Mouse (Mus musculus) heart, postnatal 0 days (tissue): ENCODE results near the gene Specc1l. TPM values are rescaled to one million over a fixed set of nuclear protein-coding genes. Genes with fewer than 3 reads are reported as not detected.

ENCODE experiments used
- ATAC-seq: fragments of 200-750 bp; cut with Nextera tagmentation; 2 replicates; pipeline ENCODE4 v1.8.0; 2017; ENCODE audit warnings: low read depth, moderate number of reproducible peaks, moderate library complexity; ENCODE audit not compliant: insufficient read depth
- DNase-seq: peaks from one replicate; pipeline ENCODE4 v3.0.0-alpha.2; 2016; ENCODE audit warnings: low spot score
- H3K27ac ChIP-seq: fragments of 300-500 bp; sonication (generic); 2 replicates; pipeline ENCODE4 v1.5.1; 2014; ENCODE audit warnings: low read depth, mild to moderate bottlenecking
- H3K27me3 ChIP-seq: fragments of 300-500 bp; sonication (generic); 2 replicates; pipeline ENCODE4 v1.6.1; 2014; ENCODE audit warnings: low read length, mixed read lengths; ENCODE audit not compliant: control insufficient read depth, insufficient read depth
- H3K36me3 ChIP-seq: fragments of 300-500 bp; sonication (generic); replicated peaks from 2 replicates; pipeline ENCODE4 v1.6.1; 2014; ENCODE audit warnings: low read length, mixed read lengths; ENCODE audit not compliant: control insufficient read depth, insufficient read depth
- H3K4me1 ChIP-seq: fragments of 300-500 bp; sonication (generic); 2 replicates; pipeline ENCODE4 v1.6.1; 2014; ENCODE audit warnings: antibody characterized with exemption; ENCODE audit not compliant: control insufficient read depth, insufficient read depth
- H3K4me2 ChIP-seq: fragments of 300-500 bp; sonication (generic); 2 replicates; pipeline ENCODE4 v1.6.1; 2014; ENCODE audit warnings: low read depth, mild to moderate bottlenecking, low read length, moderate library complexity
- H3K4me3 ChIP-seq: fragments of 300-500 bp; sonication (generic); 2 replicates; pipeline ENCODE4 v1.5.1; 2014; ENCODE audit warnings: low read depth, low read length
- H3K9ac ChIP-seq: fragments of 300-500 bp; sonication (generic); replicated peaks from 2 replicates; pipeline ENCODE4 v1.6.1; 2014; ENCODE audit warnings: low read depth, low read length, mixed read lengths
- H3K9me3 ChIP-seq: fragments of 300-500 bp; sonication (generic); replicated peaks from 2 replicates; pipeline ENCODE4 v1.6.1; 2016; ENCODE audit warnings: low read length; ENCODE audit not compliant: control insufficient read depth
- CTCF ChIP-seq: IDR thresholded peaks from 2 replicates; pipeline ENCODE4 v1.5.1; 2016; ENCODE audit warnings: antibody characterized with exemption, control low read depth, low read depth
- EP300 ChIP-seq: IDR thresholded peaks from 2 replicates; pipeline ENCODE4 v1.6.1; 2016; ENCODE audit warnings: antibody characterized with exemption, low read depth
- WGBS: fragments of 180-500 bp; shearing (Covaris S2); extraction: QIAGEN DNeasy Blood & Tissue Kit; methylation state at CpG from one replicate; pipeline ENCODE4 v1.1.7; 2014; 5-methylcytosine and 5-hydroxymethylcytosine counted together
- polyA plus RNA-seq: library from polyadenylated mRNA; unstranded; fragments of >200 nt; fragmentation: Nextera tagmentation; extraction: Ambion mirVana; gene quantifications from 2 replicates; pipeline ENCODE4 v1.2.1, GENCODE M21; 2015
- total RNA-seq: library from RNA; depleted of rRNA; stranded (reverse); fragments of >200 nt; gene quantifications from 2 replicates; pipeline ENCODE4 v1.2.3, GENCODE M21; 2014; ENCODE audit warnings: low replicate concordance; rRNA removed

The Specc1l gene
- total RNA-seq (23.4 and 28.5 TPM in 2 replicates), polyA plus RNA-seq (11.4 and 13.3 TPM in 2 replicates)

- peak; percentile 99 for ATAC-seq
- Histone ChIP-seq H3K27me3 (no peaks in the 10 kb centered on the region), H3K36me3 (no peaks in the 10 kb centered on the region), H3K9ac (peak within 1 kb of the TSS; percentile 84), H3K27ac (peak within 1 kb of the TSS; percentile 98), H3K4me2 (peak within 1 kb of the TSS; percentile 90), H3K9me3 (no peaks in the 10 kb centered on the region), H3K4me3 (peak within 1 kb of the TSS; percentile 72), H3K4me1 (peaks cover 5% of the 10 kb centered on the region; the same call in 1 of the 2 replicates)
- TF ChIP-seq CTCF (no peak), EP300 (no peak)
- WGBS, result 0% methylated on average over 60 of the region's 80 CpGs
- peak; percentile 97 for DNase-seq
These were observed at the start of gene Specc1l for GRCm38 (mm10) chr10:75211807-75212645. TSS of gene Specc1l (plus strand) at chr10:75212073.

- ATAC-seq (no peak), DNase-seq (no peak)
- WGBS, result 65% methylated on average over 10 of the region's 10 CpGs
- H3K4me1 ChIP-seq, result peaks cover 4% of the 10 kb centered on the region
- no peak overlapping the region for H3K4me3 ChIP-seq
- peak; percentile 9; the same call in 1 of the 2 replicates for TF ChIP-seq CTCF
- no peak for TF ChIP-seq EP300
- no peaks in the 10 kb centered on the region for H3K27me3 ChIP-seq
- H3K9me3 ChIP-seq, result no peaks in the 10 kb centered on the region
- H3K36me3 ChIP-seq, result peaks cover 31% of the 10 kb centered on the region
- H3K4me2 ChIP-seq, result no peak overlapping the region
- no peak overlapping the region for H3K9ac ChIP-seq
- H3K27ac ChIP-seq, result no peak overlapping the region
These were observed 45.9 kb upstream of the Specc1l start for GRCm38 (mm10) chr10:75165825-75166481.

GRCm38 (mm10) chr10:75166601-75167000 lies 45.3 kb upstream of the Specc1l start:
- no peak overlapping the region for H3K27ac ChIP-seq
- no peak for DNase-seq
- no peak for ATAC-seq
- no peak overlapping the region for H3K4me3 ChIP-seq
- no peaks in the 10 kb centered on the region for H3K9me3 ChIP-seq
- no peaks in the 10 kb centered on the region for H3K27me3 ChIP-seq
- peaks cover 7% of the 10 kb centered on the region for H3K4me1 ChIP-seq
- TF ChIP-seq EP300, result no peak
- TF ChIP-seq CTCF, result no peak
- peaks cover 33% of the 10 kb centered on the region for H3K36me3 ChIP-seq
- H3K9ac ChIP-seq, result no peak overlapping the region
- 87% methylated on average over 4 of the region's 4 CpGs for WGBS
- no peak overlapping the region for H3K4me2 ChIP-seq

GRCm38 (mm10) chr10:75170207-75170850 lies 41.5 kb upstream of the Specc1l start:
- Histone ChIP-seq H3K27ac (peak overlapping the region; percentile 53), H3K27me3 (no peaks in the 10 kb centered on the region), H3K4me1 (peaks cover 20% of the 10 kb centered on the region), H3K4me3 (no peak overlapping the region), H3K36me3 (peaks cover 14% of the 10 kb centered on the region; the same call in 1 of the 2 replicates), H3K9me3 (no peaks in the 10 kb centered on the region), H3K4me2 (peak overlapping the region; percentile 43; the same call in 1 of the 2 replicates), H3K9ac (no peak overlapping the region)
- no peak for TF ChIP-seq CTCF
- no peak for TF ChIP-seq EP300
- DNase-seq (peak; percentile 92), ATAC-seq (peak; percentile 76)
- 18% methylated on average over 12 of the region's 12 CpGs for WGBS

GRCm38 (mm10) chr10:75173056-75173455 lies 38.8 kb upstream of the Specc1l start:
- H3K27ac ChIP-seq, result peak overlapping the region; percentile 83
- H3K9ac ChIP-seq, result peak overlapping the region; percentile 31; the same call in 1 of the 2 replicates
- no peaks in the 10 kb centered on the region for H3K9me3 ChIP-seq
- H3K4me2 ChIP-seq, result no peak overlapping the region
- 49% methylated on average over 8 of the region's 8 CpGs for WGBS
- peaks cover 20% of the 10 kb centered on the region for H3K4me1 ChIP-seq
- no peak for ATAC-seq
- H3K27me3 ChIP-seq, result no peaks in the 10 kb centered on the region
- DNase-seq, result no peak
- H3K4me3 ChIP-seq, result no peak overlapping the region
- H3K36me3 ChIP-seq, result peaks cover 23% of the 10 kb centered on the region
- TF ChIP-seq CTCF, result no peak
- TF ChIP-seq EP300, result no peak
